Mouse (Mus musculus) thymus, postnatal 4 days (tissue): ENCODE measurements at regions not wholly inside any gene's neighbourhood (a gene's known extent, or its start where the extent isn't known, plus 50 kb on each side); places are given as distances from the start of the nearest gene placed in this dataset.
A peak's percentile ranks its signal among the peaks of the same experiment; 100 is the strongest.

Experiments
- DNase-seq: peaks from one replicate; pipeline ENCODE4 v3.0.0; 2021

DNA sequence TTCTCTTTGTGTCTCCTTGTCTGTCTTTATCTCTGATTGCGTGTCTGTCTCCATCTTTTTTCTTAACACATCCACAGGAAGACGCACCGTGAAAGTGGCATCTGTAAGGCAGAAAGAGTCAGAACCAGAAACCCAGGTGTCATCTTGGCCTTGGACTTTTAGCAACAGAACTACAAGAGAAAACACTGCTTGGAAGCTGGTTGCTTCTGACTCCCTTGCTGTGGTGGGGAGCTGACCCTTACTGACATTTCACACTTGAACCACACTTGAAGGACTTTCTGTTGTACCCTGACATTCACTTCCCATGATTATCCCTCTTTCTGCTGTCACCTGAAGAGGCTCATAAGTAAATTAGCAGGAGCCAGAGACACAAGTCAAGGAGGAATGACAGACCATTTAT, 180.6 kb downstream of the Irx2 start:
- no peak for DNase-seq

DNA sequence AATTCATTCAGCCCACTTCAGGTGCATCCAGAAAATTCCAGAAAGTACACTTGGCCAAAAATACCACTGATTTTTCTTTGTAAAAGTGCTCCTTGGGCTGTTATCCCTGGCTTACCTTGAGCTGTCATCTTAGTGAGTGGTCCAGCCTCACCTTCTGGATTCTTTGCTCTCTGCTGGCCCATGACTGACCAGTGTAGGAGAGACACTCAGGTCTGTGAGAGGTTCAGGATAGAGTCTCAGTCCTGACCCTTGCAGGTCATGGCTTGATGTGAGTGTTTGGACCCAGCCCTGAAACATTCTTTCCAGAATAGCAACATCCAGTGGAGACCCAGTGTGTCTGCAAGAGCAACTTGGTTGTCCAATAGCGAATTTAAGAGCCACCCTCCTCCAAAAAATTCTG, 182.0 kb downstream of the Irx2 start:
- DNase-seq, result no peak

DNA sequence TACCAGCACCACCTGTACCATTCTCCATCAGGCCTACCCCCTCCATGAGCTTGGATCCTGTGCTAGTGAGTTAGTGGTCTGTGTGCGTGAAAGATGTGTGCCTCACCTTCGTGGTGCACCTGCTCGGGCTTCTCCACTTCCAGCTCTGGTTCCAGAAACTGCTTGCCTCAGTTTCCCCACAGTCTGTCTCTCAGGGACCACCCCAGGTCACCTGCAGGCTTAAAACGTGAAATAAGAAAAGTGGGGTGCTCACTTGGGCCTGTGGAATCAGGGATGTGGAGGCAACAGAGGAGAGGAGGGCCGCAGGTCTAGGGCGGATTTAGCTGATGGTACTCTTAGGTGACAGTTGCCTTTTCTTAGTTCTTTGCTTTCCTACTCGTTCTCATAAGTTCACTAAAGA, 186.0 kb downstream of the Irx2 start:
- no peak for DNase-seq

DNA sequence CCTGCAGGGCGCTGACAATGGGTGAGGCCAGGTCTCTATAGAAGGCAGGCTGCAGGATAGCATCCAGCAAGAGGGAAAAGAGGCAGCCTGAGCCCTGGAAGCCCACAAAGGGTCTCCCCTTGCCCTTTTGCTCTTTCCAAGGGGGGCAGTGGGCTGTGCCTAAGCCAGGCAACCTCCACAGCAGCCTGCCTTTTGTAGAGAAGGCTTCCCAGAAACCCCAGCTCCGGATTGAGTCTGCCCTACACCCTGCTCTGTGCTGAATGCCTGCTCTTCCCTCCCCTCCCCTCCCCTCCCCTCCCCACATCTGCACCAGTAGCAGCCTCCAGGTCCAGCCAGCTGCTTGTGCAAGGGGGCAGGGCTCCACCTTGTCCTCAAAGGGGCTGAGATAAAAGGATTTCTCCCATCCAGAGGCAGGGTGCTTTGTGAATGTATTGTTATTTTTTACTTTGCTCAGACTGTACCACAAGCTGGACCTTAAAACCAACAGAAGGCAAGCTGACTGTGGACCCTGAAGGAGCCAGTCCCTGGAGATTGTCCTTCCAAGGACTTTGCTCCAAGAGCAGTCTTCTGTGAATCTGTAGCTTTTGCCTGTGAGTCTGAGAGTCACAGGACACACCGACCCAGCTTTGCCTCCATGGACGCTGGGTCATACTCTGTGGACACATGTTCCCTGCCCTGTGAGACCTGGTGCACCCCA, 186.8 kb downstream of the Irx2 start:
- DNase-seq, result no peak

DNA sequence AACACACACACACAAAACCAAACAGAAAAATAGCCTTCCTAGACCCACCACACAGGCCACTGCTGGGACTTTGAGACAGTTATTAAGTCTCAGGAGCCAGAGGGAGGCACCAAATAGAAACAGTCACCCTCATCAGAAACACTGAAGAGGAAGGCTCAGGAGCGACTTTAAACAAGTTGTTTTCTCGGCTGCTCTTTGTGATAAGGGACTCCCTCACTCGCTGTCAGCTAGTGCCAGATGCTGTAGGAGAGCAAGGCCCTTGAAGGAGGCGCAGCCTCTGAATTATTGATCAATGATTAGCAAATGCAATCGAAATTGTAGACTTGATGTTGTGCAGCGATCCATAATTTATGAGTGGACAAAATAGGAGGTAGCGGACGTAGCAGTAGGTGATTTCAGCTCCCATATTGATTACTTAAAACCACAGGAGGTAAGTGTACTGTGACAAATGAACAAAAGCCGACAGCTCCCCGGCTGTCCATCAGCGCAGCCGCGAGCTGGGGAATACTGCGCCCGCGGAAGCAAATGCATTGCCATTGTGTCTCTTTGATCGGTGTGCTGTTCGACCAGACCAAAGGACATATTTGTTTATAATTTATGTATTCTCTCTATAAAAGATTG, 187.4 kb downstream of the Irx2 start:
- DNase-seq, result no peak

DNA sequence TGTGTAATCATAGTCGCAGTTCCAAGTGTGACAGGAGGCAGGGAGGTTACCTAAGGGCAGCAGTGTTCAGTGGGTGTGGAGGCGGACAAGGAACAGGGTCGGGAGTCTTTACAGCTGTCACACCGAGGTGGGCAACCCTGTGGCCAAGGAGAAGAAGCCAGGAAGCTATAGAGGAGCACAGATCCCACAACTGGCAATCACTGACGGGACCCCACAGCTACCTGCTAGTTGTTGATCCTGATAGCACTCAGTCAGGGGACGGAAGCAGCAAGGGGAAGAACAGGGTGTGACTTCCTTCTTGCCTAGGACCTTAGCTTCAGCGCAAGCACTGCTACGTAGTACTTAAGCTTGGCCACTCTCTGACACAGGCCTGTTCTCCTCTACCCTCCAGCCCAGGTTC, 188.2 kb downstream of the Irx2 start:
- DNase-seq, result no peak

DNA sequence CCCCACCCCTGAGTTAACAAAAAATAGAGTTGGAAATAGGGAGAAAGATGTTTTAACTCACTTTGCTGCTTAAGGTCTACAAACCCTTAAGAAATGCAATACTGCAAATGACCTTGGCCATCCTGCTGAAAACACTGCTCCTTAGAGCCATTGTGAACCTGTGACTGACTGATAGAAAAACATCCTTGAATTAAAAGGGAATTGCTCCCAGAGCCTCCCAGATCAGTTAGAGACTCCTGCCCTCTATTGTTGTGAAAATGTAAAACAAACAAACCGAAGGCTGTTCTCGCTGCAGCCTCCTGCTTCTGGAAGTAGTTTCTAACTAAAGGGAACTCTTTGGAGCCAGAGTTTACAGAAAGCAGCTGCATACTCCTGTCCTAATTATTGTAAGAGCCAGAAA, 188.9 kb downstream of the Irx2 start:
- no peak for DNase-seq

DNA sequence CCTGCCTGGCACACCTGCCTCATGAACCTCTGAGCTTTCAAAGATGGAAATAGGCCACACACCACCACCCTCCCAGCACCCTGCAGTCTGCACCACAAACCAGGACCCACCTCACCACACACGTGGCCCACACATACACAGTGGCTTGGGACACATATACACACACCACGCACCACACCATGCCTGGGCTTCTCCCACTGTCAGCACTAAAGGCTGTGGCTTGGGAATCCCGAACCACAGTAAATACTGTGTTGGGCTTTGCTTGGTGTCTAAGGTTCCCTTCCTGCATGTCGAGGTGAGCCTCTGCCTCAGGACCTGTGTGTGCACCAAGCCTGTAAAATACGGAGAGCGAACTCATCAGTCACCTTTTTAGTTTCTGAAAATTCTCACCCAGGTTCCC, 189.3 kb downstream of the Irx2 start:
- no peak for DNase-seq

DNA sequence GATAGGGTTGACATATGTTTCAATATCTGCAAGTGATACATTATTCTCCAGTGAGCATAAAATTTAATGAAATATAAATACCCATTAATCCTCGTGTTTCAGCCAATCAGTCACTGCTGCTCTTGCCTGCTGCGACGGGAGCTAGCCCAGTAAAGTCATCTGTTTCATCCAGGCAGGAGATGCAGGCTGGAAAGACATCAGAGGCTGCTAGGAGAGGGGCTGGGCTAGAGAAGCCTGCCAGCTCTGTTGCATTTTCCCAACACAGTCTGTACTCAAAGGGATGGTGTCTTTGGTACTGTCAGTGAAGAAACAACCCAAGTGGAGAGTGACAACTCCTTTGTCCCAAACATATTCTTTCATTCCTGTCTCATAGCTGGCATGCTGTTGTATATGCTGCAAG, 198.0 kb downstream of the Irx2 start:
- no peak for DNase-seq

DNA sequence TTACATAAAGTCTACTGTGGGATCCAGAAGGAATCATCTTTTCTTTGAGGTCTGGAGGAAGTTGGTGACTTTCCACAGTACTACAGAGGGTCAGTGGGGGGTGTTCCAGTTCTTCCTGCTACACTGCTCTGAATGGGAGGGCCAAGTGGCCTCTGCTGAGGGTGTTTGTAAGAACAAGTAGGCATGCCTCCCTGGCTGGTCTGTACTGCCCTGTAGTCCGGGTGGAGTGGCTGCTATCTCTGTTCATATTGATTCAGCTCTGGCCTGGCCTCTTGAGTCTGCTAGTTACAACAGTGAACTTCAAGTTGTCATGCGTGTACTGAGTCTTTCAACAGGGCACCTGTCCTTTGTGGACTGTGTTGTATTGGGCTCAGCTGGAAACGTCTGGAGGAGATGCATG, 200.7 kb downstream of the Irx2 start:
- DNase-seq, result no peak

DNA sequence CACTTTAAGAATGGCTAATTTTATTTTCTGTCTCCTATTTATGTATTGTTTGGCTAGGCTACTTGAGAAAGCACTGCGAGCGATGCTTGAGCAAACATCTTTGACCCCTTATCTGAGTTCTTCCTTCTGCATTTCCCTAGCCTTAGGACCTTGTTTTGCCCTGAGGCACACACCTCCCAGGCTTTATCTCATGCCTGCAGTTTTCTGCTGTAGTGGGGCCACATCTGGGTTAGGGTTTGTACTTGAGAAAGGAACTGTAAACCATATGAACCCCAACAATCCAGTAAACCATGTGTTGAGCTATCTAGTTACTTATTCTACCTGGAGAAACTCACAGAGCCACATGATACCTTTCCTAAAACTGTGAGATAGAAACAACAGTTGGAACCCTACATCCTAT, 204.7 kb downstream of the Irx2 start:
- DNase-seq, result no peak

DNA sequence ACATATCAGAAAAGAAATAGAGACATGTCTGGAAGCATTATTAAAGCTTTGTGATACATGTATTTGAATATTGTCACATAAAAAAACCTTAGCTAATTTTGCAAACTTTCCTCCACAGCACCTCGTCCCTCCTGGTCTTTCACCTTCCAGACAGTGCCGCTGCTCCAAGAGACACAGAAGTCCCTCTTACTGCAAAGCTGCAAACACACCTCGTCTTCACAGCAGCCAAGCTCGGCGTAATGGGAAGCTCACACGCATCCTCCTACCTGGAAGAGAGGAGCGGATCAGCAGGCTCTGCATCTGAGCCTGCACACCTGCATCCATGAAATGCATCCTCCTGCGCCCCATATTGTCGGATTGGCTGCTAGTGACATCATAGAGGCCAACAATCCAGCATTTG, 208.4 kb downstream of the Irx2 start:
- DNase-seq, result no peak

DNA sequence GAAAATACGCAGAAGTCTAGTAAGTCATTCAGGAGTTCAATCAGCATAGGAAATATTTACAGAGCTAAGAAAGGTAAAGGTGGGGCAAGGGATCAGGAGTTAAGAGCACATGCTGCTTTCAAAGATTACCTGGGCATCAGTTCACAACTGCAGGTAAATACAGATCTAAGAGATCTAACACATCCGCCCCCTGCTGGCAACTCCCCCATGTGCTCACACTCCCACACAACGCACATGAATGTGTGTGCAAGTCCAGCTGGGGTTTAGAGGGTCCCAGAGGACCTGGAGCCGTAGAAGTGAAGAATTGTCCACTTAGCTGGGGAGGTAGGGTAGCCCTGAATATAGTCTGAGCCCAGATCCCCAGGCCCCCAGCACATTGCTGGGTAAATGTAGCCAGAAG, 219.5 kb downstream of the Irx2 start:
- peak; percentile 9 for DNase-seq

DNA sequence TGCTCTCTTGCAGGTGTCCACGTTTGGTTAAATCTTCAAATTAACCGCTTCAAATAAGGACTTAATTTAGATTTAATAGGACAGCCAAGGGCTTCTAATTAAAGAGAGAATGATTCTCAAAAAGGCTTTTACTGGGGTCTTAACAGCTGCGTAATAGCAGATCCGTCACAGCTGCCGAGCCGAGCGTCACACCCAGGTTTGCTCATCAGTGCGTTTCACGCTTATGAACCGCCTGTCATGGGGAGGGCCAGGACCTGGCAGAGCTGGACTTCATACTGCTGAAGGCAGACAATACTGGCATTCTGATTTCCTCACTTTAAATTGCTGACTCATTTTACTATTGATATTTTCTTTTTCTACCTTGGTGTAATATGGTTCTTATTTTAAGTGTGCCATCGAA, 221.2 kb downstream of the Irx2 start:
- DNase-seq, result no peak

DNA sequence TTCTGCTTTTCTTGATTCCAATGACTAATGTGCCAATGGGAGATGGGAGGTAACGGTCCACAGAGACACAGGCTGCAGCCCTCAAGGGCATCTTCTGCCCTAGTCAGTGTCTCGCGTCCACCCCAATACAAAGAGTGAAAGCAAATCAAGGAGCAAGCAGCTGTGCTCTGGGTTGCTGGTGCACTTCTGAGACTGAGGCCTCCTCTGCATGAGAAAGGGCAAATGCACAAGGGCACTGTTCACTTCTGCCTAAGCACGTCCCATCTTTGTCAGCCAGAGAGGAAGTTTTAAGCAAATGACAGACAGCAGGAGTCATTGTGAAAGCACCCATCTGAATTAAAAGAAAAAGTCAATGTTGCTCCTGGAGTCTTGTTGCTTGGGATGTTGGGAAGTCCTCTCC, 224.3 kb downstream of the Irx2 start:
- DNase-seq, result no peak

DNA sequence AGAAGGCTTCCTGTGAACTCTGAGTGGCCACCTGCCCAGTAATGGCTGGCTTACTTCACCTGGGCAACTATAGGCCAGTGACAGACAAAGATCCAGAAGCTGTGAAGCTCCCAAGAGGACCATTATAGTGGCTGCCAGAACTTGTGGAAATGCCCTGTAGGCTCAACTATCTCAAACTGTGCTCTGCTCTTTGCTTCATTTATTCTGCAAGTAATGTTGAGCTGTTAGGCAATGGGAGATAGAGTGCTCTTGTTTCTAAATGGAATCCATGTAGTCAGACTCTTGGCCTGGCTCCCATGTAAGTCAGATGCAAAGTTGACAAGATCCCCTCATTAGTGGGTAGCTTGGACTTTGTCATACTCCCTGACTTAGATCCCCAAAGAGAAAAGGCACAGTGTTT, 247.3 kb downstream of the Irx2 start:
- no peak for DNase-seq

DNA sequence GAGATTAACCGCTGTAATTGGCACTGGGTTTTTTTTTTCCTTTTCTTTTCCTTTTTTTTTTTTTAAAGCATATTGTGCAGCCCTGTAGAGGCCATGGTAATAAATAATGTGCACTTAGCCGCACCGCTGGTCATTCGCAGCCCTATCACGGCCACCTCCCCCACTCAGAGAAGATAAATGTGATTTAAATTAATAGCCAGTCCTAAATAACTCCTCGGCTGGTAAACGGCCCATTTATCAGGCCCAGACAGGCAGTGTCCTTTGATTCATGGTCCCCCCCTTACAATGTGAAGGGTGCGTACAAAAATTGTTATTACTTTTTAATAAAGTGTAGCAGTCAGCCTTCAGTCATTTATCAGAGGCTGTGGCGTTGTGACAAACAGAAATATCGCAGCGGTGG, 266.4 kb downstream of the Irx2 start:
- DNase-seq, result no peak

DNA sequence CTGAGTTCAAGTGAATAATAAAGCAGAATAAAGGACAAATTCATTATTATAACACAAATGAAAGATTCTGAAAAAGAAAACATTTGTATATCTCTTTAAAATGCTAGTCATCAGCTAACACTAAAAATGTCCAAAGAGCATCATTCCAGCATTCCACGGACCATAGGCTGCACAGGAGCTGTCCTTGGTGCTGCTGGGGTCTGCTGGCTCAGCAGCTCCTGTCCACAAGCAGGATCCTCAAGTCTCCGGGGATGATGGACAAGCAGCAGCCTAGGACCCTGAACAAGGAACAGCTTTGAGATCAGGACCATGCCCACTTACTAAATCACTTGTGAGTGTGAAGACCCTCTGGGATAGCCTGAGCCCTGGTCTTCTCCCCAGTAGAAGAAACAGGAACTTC, 274.0 kb downstream of the Irx2 start:
- DNase-seq, result no peak

DNA sequence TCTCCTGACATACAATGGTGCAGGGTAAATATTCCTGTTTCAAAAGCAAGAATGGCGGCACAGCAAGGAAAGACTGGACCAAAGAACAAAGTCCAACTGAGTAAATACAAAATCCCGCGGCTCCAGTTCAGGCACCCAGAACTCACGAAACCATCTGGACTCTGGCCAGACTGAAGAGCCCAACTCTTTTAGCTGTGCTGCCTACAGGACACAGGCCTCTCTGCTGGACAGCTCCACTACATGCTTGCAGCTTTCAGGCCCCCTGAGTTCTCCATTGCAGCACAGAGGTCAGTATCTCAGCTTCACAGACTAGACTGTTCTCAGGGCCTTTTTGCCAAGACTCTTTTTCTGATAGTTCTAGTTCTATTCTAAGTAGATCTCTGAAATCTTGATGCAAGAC, 290.3 kb downstream of the Irx2 start:
- DNase-seq, result no peak

DNA sequence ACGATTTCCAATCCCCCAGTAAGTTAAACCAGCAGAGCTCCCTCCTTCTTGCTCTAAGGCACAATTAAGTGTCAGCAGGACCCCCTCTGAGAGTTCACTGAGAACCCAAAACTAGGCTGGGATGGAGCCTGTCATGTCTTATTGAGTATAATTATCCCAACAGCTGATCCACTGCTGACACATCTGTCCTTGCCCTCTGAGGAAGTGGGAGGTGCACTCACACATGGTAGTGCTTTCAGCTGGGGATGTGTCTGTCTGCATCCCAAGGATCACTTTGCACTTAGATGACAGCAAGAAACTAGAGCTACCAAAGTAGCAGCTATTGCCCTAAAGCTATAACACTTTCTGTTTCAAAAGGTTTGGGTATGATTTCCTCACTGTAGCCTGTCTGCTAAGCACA, 291.7 kb downstream of the Irx2 start:
- DNase-seq, result no peak

DNA sequence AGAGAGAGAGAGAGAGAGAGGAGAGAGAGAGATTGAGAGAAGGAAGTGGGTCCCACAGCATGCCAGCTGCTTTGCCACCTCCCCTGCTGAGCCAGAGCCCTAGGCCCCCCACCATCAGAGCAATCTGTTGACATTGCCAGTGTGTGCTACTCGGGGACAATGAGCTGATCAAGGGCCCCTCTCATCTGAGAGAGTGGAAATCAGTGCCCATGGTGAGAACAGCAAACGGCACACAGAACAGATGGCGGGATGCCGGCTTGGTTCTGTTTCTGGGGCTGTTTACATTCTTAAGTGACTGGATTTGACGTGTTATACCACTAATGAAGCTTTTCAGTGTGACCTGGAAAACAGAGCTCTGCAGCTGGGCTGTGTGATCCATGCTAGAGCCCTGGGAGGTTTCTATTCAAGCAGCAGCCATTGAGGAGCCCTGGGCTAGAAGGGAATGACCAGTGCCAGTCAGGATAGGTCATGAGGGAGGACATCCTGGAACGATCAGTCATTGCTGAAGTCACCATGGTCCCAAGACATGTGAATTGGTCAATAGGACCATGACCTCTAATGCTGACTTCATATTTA, 296.0 kb downstream of the Irx2 start:
- no peak for DNase-seq

DNA sequence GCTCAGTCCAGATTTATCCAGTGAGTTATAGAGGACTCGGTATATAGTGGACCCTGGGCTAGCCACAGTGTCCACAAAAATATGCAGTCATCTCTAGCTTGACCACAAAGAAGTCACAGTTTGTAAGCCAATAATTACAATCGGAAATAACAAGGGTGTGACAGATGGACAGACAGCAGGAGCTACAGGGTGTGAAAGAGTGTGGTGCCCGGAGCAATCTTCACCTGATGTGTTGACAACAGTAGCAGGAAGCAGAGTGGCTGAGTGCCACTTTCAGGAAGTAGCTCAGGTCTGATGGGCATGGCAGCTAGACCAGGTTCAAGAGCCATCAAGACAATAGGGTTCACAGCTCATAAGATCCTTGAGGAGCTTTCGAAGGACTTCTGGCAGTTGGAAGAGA, 308.6 kb downstream of the Irx2 start:
- no peak for DNase-seq

DNA sequence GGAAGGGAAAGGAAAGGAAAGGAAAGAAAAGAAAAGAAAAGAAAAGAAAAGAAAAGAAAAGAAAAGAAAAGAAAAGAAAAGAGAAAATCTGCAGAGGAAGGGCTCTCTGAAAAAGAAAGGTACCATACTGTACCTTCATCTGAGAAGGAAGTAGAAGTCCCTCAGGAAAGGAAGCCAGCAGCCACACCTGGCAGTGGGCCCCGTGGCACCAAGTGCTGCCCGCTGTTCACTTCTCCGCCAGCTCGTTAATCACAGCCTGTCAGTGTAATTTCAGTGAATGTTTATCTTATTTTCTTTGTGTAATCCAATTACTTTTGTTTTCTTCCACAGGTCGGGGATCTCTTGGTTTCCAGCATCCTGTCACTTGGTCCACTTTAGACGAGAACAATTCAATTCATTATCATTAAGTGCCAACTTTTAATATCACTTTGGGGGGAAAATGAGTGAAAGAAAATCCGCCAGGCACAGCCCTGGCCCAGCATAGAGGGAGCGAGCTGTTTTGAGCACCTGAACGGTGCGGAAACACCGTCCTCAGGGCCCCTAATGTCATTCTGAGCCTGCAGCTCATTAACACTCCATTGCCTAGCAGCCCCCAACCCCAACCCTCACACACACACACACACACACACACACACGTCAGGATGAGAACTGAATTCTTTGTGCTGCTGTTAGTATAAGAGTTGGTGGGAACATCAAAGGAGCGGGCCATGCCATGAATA, 309.7 kb downstream of the Irx2 start:
- DNase-seq, result no peak
